Mouse (Mus musculus): ENCODE measurements around the gene Cdh15.

Gene Cdh15

DNA sequence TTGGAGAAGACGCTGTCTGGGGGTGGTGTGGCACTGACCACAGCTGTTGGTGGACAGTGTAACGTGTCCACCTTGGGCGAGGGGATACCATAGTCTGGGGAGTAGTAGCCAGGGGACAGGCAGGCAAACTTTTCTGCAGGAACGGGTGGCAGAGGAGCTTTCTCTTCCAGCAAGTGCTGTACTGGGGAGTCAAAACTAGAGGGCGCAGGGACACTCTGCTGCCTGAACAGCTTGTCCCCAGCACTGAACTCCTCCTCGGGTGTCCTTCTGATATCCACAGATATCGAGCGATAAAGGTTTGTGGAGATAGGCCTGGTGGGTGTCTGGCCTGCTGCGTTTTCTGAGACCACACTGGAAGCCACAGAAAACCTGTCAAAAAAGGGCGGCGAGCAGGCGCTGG, 43.7 kb downstream of the Cdh15 start:
- no peak for DNase-seq (ENCODE audit: low spot score in 2 of 2)

- DNase-seq (ENCODE audit: low spot score in 2 of 2), result no peak
These were observed 45.7 kb downstream of the Cdh15 start for GRCm38 (mm10) chr8:122893451-122893850.

DNA sequence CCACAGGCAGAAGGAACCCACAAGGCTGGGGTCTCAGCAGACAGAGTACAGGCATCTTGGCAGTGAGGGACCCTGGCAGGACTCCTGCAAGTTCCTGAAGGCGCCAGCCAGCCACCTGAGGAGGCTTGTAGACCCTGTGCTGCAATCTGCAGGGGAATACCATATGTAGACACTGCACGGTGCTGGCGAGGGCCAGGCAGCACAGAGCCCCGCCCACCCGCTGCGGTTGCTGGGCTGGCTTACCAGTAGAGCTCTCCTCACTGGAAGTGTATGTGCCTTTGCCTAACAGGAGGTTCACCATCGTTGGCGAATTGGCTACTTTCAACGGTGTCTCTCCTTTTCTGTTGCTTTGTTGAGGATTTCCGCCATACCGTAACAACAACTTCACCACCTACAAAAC, 48.6 kb downstream of the Cdh15 start:
- DNase-seq (ENCODE audit: low spot score in 2 of 2), result no peak

DNA sequence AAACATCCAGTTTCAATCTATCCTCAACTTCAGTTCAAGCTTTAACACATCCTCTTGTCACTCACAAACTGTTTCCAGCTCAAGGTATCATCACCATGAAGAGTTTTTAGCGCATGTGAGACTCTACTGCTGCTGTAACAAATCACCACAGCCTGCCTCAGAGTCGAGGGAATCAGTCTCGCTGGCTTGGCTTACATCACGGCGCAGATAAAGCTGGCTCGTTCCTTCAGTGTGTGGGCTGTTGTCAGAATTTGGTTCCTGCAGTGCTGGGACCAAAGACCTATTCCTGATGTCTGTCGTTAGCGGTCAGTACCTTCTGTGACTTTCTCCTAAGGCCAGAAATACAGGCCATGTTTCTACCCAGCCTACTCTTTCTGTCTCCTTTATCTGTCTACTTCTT, 49.4 kb downstream of the Cdh15 start:
- no peak for DNase-seq (ENCODE audit: low spot score in 2 of 2)

- no peak for DNase-seq (ENCODE audit: low spot score in 2 of 2)
These were observed 50.3 kb downstream of the Cdh15 start for GRCm38 (mm10) chr8:122898018-122898417.

DNA sequence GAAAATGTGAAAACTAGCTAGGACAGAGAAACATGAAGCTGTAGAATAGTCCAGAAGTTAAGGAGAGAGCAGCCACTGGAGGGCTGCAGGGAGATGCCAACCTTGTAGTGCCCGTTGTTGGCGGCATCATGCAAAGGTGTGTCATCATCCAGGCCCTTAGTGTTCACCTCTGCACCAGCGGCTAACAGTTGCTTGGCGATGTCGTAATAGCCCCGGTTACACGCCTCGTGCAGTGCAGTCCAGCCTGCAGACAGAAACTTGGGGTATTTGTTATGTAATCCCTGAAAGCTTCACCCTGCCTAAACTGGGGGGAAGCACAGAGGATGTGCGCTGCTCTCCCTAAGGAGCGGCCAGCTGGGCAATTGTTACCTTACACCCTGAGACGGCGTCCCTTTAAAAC, 50.7 kb downstream of the Cdh15 start:
- no peak for DNase-seq (ENCODE audit: low spot score in 2 of 2)

DNA sequence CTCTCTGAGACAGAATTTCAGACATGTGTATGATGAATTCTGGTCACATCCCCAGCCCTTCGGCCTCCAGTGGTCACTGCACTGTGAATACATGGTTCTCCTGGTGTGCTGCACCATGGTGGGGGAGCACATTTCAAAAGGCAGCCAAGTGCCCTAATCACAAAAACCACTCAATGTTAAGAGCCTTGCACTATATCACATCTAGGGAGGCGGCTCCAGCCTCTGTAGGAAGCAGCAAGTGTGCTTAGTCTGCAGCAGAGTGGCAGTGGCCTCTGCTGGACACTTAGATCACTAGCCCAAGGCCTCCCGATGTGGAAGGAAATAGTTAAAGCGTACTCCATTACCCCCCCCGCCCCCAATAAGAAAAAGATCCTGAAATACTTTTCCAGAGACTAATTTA, 51.3 kb downstream of the Cdh15 start:
- no peak for DNase-seq (ENCODE audit: low spot score in 2 of 2)

DNA sequence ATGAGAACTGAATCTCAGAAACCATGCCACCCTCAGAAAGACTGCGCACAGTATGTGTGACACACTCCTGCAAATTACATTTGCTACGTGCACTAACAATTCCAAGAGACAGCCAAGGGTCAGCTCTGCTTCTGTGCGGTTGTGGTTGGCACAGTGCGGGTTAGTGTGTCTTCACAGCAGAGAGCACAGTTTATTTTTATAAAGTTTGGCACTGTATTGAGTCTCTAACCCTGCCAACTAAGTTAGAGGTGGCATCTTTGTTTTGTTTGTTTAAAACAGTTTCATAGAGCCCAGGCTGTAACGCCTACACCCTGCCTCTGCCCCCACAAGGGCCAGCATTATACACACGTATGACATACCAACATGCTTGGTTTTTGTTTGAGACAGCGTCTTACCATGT, 53.7 kb downstream of the Cdh15 start:
- no peak for DNase-seq (ENCODE audit: low spot score in 2 of 2)

GRCm38 (mm10) chr8:122901892-122902515, 54.2 kb downstream of the Cdh15 start:
- DNase-seq (ENCODE audit: low spot score in 2 of 2), result no peak

DNA sequence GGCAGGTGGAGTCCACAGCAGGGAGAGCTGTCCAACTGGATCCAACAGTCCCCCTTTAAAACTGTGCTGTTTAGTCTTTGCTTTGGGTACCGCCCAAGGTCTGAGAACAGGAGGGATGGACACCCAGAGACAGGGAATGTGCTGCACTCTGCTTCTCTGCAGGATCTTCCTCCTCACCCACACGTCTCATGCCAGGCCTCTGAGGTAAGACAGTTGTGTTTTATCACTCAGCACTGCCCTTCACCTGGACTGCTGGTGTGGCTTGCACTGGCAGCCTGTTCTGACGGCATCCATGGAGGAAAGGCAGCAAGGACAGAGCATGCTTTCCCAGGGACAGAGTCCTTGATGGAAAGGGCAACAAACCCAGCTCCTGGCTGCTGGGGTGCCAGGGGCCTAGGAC, 54.8 kb downstream of the Cdh15 start:
- DNase-seq (ENCODE audit: low spot score in 2 of 2), result no peak

DNA sequence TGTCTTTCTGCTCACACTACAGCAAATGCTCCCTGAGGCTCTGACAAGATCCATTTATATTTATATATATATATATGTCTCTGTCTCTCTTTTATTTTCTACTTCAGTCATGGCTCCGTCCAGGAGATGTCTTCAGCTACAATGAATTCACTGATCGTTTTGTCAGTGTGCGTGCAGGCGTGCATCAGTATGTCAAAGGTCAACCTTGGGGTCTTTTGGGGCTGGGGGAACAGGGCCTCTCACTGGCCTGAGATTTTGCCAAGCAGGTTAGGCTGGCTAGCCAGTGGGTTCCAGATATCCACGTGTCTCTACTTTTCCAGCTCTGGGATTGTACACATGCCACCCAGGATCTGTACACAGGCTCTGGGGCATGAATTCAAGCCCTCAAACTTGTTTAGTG, 55.2 kb downstream of the Cdh15 start:
- no peak for DNase-seq (ENCODE audit: low spot score in 2 of 2)

GRCm38 (mm10) chr8:122904496-122904895, 56.7 kb downstream of the Cdh15 start:
- DNase-seq (ENCODE audit: low spot score in 2 of 2), result no peak

DNA sequence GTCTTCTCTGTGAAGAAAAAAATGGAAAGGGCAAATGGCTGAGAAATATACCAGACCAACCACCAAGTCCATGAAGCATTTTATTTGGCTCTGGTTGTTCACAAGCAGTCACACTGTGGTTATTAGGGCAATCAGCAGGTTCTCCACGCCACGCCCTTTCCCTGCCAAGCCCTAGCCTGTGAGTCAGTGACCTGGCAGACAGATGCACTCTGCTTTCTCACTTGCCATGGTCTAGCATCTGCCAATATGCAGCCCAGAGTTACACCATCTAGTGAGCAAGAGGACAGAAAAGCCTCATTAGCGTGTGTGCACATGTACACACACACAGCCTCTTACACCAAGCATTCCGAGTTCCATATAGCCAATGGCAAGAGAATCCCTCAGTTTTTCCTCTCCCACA, 57.6 kb downstream of the Cdh15 start:
- DNase-seq (ENCODE audit: low spot score in 2 of 2), result peak in 1 of 2 experiments; percentile 52

DNA sequence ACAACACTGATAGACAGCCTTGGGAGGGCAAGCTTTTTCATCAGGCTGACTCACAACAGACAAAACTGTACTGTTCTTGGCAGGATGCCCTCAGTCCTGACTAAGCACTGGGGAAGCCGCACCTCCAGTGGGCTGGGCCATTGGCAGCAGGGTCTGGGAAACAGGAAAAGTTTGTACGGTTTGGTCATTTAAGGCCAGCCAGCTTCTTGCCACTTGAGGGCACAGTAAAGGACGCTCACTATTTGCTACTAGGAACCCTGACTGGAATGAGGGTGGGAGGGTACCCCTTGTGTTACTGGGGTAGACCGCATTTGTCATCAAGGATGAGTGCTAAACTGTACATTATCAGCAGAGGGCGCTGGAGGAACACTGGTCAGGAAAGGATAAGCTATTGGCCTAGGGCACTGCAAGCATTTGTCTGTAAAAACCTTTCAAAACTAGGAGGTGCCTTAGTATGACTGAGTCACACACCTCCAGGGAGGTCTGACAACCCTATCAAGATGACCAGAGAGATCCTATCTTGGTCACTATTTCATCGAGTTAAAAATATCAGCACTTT, 58.8 kb downstream of the Cdh15 start:
- DNase-seq (ENCODE audit: low spot score in 2 of 2), result peak; percentile 86 to 94

- no peak for DNase-seq (ENCODE audit: low spot score in 2 of 2)
These were observed 64.4 kb downstream of the Cdh15 start for GRCm38 (mm10) chr8:122912150-122912549.

DNA sequence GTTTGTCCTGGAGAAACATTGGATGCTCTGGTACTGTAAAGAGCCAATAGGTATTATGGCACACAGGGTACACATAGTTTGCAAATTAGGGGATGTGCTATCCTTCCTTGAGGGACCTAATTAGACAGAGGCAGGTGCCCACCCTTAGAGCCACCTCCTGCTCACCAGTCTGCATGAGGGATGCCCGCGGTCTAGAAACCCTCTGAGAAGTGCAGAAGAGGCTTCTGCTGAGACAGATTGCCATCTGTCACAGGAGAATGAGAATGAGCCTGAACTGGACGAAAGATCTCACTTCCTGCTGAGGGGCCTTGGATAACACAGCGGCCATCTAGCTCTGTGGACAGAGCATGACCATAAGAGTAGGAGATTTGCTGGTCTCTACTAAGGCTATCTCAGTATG, 65.1 kb downstream of the Cdh15 start:
- no peak for DNase-seq (ENCODE audit: low spot score in 2 of 2)

- no peak for DNase-seq (ENCODE audit: low spot score in 2 of 2)
These were observed 69.0 kb downstream of the Cdh15 start for GRCm38 (mm10) chr8:122916766-122917165.

Measured in urinary bladder, adult 18-20 months (tissue).